Mouse (Mus musculus): ENCODE results near the gene Cbln3. TPM values are rescaled to one million over a fixed set of nuclear protein-coding genes. Genes with fewer than 3 reads are reported as not detected.

The Cbln3 gene
- not detected in 2 replicates for total RNA-seq (2017)

DNA sequence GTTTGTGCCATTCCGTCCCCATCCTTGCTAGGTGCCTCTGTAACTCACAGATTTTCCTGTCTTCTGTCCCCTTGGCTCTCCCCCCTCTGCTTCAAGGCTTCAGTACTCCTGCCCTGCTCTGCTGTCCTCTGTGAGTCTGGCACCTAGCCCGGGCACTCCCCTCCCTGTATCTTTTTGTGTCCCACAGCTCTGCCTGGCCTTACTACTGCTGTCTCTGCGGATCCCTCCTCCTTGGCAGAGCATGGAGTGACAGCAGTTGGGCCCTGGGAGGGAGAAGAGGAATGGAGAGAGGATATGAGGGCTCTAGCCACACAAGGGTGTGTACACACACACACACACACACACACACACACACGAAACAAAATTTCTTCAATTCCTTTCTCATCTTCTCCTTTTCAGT lies at the start of gene Cbln3:
Gene Cbln3 (minus strand): TSS at position 227 of the 400 bp plus-strand sequence.
- 0 out of 2 replicates have a peak, but pooled peaks have one; percentile 4 for ATAC-seq (replicated peaks; ENCODE audit: low read depth, poor library complexity, severe bottlenecking)

DNA sequence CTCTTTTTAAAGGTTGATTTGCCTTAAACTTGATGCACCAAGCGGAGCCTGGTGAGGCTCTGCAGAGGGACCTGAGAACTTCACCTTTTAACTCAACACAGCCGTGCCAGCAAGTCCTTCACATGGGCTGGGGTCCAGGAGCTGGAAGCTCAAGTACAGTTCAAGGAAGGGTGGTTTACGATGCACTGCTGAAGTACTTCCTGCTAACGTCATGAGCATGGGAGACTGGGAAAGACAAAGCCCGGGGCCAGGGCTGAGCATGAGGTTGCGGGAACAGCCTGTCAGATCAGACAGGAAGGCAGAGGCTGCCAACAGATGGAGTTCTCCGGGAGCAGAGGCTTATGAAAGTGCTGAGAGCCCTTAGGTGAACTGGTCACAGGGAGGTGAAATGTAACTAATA lies 49.4 kb upstream of the Cbln3 start:
- 0 out of 2 replicates have a peak, but pooled peaks have one; percentile 15 for ATAC-seq (replicated peaks; ENCODE audit: low read depth, poor library complexity, severe bottlenecking)

DNA sequence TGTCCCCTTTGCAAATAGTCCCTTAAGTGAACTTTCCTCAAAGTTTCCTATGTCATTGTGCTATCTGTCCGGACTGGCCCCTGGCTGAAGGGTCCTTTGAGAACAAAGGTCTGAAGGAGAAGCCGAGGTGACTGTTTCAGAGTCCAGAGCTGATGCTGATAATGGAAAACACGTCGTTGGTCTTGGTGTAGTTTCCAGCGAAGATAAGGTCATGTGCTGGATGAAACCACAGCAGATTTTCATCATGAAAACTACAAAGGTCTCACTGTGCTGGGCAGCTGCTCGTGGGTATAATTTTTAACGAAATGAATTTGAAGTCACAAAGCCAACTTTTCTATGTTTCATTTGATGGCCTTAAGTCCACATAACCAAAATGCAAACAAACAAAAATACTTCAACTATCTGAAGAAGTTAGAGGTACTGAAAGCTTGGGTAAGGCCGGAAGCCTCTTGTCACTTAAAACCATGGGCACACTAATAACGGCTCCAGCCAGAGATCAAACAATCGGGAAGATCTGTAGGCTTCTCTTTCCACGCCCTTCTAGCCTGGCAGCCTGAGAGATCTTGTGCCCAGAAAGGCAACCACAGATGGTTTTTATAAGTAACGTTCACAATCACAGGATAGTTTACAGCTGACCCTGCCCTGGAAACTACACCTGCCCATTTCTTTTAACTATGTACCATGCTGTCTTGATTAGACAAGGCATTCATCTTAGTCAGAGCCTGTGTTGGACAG lies 45.2 kb upstream of the Cbln3 start:
- no peak for ATAC-seq (replicated peaks; ENCODE audit: low read depth, poor library complexity, severe bottlenecking)

DNA sequence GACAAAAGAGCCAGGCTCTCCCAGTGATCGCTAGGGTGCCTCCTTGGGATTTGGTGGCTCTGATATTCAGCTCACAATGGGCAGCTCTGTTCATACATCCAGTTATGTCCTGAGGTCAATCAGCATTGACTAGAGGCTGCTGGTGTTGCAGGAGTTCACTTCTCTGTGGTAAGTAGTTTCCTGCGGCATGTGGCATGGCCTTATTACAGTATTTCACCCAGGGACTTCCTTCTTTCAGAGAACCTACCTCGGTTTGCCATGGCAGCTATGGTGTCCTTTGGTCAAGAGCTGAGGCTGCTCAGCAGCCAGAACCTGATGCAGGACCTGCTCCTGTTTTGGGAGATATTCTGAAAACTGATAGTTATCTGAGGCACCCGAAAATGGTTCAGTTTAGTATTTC lies 42.7 kb upstream of the Cbln3 start:
- peak; percentile 45 for ATAC-seq (replicated peaks; ENCODE audit: low read depth, poor library complexity, severe bottlenecking)

DNA sequence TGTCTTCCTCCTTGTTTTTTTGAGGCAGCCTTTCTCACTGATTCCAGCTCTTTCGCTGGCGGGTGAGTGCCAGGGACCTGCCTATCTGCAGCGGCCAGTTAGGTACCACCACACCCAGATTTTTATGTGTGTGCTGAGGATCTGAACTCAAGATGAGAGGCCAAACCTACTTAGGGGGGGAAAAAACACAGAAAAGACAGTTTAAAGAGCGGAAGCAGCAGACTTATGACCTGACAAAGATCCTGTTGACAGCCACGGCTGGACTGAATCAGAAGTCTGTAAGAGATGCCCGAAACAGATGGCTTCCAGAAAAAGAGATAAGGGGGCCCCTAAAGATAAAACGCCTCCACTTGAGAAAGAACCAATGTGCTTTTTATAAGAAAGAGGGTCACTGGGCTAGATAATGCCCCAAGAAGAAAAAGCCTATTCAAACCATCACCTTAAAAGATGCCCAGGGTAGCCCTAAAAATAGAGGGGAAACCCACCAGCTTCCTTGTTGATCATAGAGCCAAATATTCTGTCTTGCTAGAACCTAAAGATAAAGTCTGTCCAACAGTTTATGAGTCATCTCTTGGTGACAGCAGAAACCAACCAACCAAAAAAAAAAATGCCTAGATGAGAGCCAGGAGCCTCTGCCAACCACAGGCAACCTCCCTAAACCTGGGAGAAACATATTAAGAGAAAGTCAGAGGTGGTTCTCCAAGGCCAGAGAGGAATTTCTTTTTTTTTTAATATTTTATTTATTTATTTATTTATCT lies 38.5 kb upstream of the Cbln3 start:
- ATAC-seq (replicated peaks; ENCODE audit: low read depth, poor library complexity, severe bottlenecking): peak; percentile 48; the same call in 1 of the 2 replicates

DNA sequence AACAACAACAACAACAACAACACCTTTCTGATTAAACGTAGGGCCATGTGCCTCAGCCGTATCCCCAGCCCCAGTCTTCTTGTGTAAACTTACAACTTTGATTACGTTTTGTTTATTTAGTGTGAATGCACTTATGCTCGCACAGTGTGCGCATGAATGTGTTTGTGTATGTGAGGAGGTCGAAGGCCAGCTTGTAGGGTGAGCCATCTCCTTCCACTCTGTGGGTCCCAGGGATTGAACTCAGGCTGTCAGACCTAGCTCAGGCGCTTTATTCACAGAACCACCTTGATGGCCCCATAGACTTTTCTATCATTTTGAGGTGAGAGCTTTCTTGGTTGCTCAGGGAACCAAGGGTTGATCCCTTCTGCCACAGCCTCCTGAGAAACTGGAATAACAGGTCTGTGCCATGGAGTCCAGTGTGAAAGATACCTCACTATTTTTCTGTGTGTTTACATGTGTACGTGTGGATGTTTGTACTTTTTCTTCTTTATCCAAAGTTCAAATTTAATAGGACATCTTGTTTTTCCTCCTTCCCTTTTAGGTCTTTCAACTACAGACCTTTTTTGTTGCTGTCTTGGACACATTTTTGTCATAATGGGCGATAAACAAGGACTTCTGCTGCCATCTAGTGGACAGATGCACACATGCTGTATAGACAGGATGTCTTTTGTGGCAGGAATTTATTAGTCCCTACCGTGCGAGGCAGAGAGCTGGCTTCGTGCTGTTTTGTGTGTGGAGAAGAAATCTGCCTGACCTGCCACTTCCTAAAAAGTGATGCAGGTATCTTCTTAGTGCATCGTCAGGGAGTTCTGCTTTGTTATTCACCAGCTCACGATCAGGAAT lies 34.3 kb upstream of the Cbln3 start:
- peak; percentile 82 for ATAC-seq (replicated peaks; ENCODE audit: low read depth, poor library complexity, severe bottlenecking)

DNA sequence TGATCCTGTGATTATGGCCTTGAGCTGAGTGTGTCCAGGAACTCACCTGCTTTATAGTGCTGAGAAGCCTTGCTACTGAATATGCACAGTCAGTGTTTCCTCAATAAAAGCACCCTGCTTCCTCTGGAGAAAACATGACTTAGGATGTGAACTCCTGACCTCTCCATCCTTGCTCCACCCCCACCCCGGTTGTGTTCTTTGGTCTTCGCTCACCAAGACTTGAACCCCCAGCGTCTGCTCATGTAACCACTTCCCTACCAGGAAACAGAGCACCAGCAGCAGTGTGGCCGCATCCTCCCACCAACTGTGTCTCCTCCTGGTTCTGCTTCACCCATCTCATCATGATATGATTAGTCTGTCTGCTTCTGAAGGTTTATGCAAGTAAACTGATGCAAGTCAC lies 29.2 kb upstream of the Cbln3 start:
- ATAC-seq (replicated peaks; ENCODE audit: low read depth, poor library complexity, severe bottlenecking): peak; percentile 62; the same call in 1 of the 2 replicates

DNA sequence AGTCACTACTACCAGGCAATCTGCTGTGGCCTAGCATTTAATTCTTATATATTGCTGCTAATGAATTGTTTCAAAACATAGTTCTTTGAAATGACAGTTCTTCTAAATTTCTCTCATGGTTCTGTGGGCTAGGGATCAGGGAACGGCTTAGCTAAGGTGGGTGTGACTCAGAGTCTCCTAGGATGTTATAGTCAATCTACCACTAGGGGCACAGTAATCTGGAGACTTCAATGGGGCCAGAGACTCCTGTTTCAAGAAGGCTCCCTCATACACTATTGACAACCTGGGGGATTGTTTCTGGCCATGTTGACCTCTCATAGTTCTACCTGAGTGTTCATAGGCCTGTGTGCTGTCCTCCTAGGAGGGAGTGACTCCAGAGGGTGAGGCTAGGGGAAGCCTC lies 21.3 kb upstream of the Cbln3 start:
- ATAC-seq (replicated peaks; ENCODE audit: low read depth, poor library complexity, severe bottlenecking): peak; percentile 85

DNA sequence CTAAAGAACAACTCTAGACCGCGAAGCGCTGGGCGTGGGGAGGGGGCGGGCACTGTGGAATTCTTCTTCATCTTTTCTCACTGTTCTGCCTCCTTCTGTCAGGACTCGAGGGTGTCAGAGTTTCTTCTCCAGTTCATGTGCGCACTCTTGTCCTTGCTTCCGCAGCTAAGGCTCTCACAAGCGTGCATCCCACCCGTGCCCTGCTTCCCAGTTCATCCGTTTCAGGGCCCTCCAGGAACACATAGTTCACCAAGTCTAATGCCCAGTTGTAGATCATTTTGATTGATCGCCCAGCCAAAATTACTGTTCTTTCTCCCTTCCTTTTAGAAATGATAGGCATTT lies 16.2 kb upstream of the Cbln3 start:
- peak; percentile 20 for ATAC-seq (replicated peaks; ENCODE audit: low read depth, poor library complexity, severe bottlenecking)

DNA sequence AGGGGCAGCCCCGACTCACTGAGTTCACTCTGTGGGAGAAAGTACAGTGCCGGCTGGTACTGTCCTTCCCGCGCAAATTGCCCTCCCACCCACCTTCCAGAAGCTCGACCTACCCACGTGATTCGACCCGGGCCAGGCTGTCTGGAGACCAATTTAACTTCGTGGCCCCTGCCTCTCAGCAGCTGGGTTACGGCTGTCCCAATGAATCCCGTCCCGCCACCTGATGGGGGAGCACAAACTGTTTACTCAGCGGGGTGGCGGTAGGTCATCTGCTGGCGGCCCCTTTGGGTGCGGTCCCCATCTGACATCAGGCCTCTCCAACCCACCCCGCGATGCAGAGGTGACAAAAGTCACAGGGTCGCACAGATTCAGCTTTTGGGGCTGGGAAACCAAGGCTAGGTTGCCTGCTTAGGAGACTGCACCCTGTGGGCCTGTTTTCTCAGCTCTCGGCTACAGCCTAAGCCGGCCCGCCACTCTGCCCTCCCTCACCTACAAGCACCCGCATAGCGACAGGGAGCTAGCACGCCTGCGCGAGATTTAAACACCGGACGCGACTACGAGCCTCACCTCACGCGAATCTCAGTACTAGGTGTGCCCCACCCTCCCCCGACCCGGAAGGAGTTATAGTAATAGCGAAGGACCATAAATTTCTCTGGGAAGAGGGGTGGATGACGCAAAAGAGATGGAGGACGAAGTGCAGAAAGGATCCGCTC lies 15.7 kb upstream of the Cbln3 start, which contains the start of gene Sdr39u1:
Gene Sdr39u1 (minus strand): TSS at position 593 of the 713 bp plus-strand sequence.
- ATAC-seq (replicated peaks; ENCODE audit: low read depth, poor library complexity, severe bottlenecking): peak; percentile 93

DNA sequence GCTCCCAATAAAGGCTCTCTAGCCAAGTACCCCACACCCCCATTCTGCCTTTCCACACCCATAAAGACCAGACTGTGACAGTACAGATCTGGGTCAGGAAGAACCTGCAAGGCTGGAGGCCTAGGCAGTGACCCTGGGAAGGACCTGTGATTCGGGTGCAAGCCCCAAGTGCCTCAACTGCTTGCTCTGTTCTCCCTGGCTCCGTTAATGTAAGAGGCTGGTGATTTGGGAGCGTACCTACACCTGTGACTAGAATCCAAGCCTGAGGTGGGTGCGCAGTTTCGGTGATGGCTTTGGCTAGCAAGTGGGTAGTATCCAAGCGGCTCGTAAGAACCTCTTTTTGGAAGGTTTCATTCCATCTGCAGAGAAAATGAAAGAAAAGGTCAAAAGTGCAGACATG lies 14.8 kb upstream of the Cbln3 start:
- no peak for ATAC-seq (replicated peaks; ENCODE audit: low read depth, poor library complexity, severe bottlenecking)

DNA sequence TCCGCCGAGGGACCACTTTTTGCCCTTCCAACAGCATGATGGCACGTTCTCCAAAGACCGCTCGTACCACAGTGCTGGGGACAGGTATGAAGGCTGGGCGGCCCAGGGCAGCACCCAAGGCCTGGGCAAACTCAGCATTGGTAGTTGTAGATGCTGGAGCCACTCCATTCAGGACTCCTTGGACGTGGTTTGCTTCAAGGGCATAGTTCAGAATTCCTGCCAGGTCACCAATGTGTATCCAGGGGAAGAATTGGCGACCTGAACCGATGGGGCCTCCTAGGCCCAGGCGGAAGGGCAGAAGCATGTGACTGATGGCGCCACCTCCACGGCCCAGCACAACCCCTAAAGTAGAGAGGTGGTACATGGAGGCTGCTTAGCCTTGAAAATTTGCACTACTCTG lies 13.5 kb upstream of the Cbln3 start:
- no peak for ATAC-seq (replicated peaks; ENCODE audit: low read depth, poor library complexity, severe bottlenecking)

DNA sequence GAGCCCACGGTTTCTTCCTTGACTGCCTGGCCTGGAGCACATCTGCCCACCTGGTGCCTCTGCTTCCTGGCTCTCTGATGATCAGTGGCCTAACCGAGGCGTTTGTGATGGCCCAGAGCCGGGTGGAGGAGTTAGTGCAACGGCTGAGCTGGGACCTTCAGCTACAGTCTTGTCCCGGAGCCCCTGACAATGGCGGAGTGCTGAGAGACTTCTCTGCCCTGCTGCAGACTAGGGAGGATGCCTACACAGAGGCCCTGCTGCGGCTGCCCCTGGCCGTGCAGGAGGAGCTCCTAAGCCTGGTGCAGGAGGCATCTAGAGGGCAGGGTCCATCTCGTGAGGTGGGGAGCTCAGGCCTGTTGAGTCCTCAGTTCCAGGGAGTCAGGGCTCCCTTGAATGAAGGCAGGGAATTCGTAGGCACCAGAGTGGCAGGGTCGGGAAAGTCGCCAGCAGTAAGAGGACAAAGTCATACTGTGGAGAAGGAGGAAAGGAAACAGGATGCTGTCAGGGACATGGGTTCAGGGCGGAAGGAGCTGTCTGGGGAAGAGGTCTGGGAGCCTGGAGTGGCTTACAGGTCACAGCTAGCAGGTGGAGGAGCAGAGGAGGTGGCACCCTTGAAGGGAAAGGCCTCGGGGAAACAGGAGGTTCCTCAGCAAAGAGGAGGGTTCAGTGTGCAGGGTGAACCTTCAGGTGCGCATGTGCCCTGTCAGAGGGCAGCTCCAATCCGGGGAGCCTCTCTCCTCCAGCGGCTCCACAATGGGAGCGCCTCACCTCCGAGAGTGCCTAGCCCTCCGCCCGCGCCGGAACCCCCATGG lies 2.6 kb upstream of the Cbln3 start:
- ATAC-seq (replicated peaks; ENCODE audit: low read depth, poor library complexity, severe bottlenecking): no peak

DNA sequence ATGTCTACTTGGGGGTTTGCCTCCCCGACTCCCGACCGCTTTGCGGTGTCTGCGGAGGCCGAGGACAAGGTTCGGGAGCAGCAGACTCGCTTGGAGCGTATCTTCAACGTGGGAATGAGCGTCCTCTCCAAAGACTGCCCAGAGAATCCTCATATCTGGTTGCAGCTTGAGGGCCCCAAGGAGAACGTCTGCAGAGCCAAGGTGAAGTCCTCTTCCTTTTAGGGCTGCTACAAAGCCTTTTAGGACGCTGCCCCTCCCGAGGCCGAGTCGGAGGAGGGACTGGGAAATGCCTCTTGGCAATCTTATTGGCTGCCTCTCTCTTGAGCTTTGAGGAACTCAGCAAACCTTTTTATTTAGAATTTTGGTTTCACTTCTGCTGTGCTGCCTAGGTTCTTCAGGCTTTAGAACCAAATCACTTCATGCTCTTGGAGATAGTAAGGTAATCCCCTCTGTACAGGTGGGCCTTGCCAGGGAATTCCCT lies 1.6 kb upstream of the Cbln3 start:
- ATAC-seq (replicated peaks; ENCODE audit: low read depth, poor library complexity, severe bottlenecking): peak; percentile 63

DNA sequence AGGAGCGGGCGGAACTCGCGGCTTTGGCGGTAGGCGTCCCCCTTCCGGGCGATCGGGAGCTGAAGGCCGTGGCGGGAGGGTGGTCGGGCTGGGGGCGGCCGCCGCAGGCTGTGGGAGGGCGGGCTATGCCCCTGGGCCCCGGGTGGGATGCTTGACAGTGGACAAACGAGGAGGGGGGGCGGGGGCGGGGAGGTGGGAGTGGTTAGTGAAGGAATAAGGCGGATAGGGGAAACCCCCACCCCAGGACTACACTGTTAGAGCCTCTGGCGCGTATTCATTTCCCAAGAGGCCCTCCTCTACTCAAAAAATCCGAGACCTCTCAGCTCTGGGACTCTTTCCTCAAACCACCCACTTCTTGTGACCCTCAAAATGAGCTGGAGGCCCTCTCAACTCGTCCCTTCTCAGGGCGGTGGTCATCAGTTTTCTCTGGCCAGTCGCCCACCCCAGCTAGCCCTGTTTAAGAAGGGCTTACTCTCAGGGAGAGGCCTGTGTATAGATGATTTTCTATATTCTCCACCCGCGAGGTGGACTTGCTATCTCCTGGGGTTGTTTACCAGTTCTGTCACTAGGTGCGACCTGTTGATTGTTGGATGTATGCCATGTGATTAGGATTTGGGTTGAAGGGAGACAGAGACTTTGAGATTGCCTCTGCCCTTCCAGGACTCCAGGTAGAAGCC lies 1.1 kb upstream of the Cbln3 start:
- ATAC-seq (replicated peaks; ENCODE audit: low read depth, poor library complexity, severe bottlenecking): no peak

DNA sequence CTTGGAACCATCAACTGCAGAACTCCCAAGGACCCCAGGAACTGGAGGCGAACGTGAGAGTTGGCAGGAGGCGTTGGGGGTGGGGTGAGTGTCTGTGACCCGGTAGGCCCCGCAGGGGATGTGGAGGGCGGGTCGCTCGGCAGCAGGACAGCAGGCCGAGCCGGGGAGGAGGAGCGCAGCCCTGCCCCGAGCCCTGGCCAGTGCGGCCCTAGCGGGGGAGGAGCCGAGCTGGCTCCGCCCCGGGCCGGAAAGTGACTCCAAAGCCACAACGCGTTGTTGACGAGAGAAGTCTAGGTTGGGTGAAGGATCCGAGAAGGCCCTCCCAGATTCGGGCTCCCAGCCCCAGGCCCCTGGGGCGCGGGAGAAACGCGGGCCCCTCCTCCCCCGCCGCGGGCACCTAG lies 521 bp upstream of the Cbln3 start, which contains the start of gene Khnyn:
Gene Khnyn (plus strand): TSS at position 235 of the 401 bp plus-strand sequence.
- ATAC-seq (replicated peaks; ENCODE audit: low read depth, poor library complexity, severe bottlenecking): peak; percentile 79

DNA sequence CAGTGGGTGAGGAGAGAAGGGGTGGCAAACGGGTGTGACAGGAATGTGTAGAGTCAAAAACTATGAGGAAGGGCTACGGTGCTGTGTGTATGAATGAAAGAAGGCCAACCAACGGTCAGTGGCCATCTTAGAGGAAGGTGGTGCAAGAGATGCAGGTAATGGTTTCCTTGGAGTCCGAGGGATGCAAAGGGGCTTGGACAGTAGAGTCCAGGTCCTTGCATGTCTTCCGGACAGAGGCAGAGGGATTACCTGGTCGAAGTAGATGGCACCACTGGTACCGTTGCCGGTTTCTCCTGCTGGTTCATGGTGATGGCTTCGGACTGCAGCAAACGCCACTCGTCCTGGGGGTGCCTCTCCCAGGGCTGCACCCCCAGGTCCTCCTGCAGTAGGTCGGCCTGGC lies 529 bp downstream of the Cbln3 start:
- no peak for ATAC-seq (replicated peaks; ENCODE audit: low read depth, poor library complexity, severe bottlenecking)

DNA sequence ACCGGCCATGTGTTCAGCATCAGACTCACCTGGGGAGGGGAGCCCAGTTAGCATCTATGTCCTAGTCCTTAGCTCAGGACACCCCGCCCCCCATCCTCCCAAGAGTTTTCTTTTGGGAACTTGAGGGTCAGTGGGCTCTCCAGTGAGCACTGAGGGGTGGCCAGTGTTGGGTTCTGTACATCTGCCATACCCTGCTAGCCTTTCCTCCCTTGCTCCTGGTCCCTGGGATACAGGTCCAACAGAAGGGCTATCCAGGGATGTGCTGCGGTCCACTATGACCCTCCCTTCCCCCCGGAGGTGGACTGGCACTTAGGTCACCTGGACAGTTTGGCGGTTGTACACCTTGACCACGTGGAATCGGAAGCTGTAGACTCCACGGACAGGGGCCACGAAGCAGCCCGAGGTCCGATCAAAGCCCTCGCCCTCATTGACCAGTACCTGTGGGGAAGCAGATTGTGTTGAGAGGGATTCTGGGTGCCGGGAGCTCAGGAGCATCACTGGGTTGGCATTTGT lies 987 bp downstream of the Cbln3 start:
- ATAC-seq (replicated peaks; ENCODE audit: low read depth, poor library complexity, severe bottlenecking): no peak

All from common myeloid progenitor, adult 5-6 weeks (primary cell).